Mouse (Mus musculus): ENCODE data around the gene Esam. TPM values are rescaled to one million over a fixed set of nuclear protein-coding genes. Genes with fewer than 3 reads are reported as not detected.

Esam gene
- total RNA-seq (2023): under 1 TPM; 0.24 to 0.42 TPM

GRCm38 (mm10) chr9:37527396-37528224 is at the start of gene Esam:
Esam (plus strand) TSS chr9:37528078.

GRCm38 (mm10) chr9:37488611-37489396 is 39.1 kb upstream of the Esam start, which contains the start of gene Msantd2:
Msantd2 (plus strand) TSS chr9:37489319.

GRCm38 (mm10) chr9:37539170-37540025 is 11.5 kb downstream of the Esam start, which contains the start of gene Vsig2:
Vsig2 (plus strand) TSS chr9:37539255.

GRCm38 (mm10) chr9:37552536-37553293 is 24.8 kb downstream of the Esam start, which contains the start of gene Nrgn:
Nrgn (minus strand) TSS chr9:37552904.

GRCm38 (mm10) chr9:37554838-37555748 is 27.2 kb downstream of the Esam start, which contains the start of gene Siae:
Siae (plus strand) TSS chr9:37555698.

Other genes with a start within 250 kb of the Esam start
- gene Ccdc15, start 179.6 kb upstream of the Esam start, total RNA-seq (2023): 10 to 100 TPM in 1 of 2 experiments, 1 to 10 TPM in 1; 8.8 to 10.5 TPM
- gene Hepacam, start 160.7 kb upstream of the Esam start, total RNA-seq (2023): not detected
- under 1 TPM; 0.13 to 0.20 TPM for gene Robo4, start 126.2 kb upstream of the Esam start, total RNA-seq (2023)
- gene Robo3, start 94.8 kb upstream of the Esam start, total RNA-seq (2023): under 1 TPM in 1 of 2 experiments, not detected in 1; 0.15 TPM
- gene Msantd2, start 38.8 kb upstream of the Esam start, total RNA-seq (2023): 10 to 100 TPM; 11.7 to 17.6 TPM
- not detected for gene Vsig2, start 11.2 kb downstream of the Esam start, total RNA-seq (2023)
- gene Nrgn, start 24.8 kb downstream of the Esam start, total RNA-seq (2023): 1 to 10 TPM; 1.5 TPM
- gene Siae, start 27.6 kb downstream of the Esam start, total RNA-seq (2023): 1 to 10 TPM; 6.0 to 6.1 TPM
- 1 to 10 TPM in 1 of 2 experiments, not detected in 1; 1.0 TPM for gene Spa17, start 85.6 kb downstream of the Esam start, total RNA-seq (2023)
- 10 to 100 TPM; 42.1 to 49.6 TPM for gene Tbrg1, start 129.2 kb downstream of the Esam start, total RNA-seq (2023)
- gene Panx3, start 141.2 kb downstream of the Esam start, total RNA-seq (2023): not detected
- not detected for gene Olfr160, start 188.2 kb downstream of the Esam start, total RNA-seq (2023)
- gene Olfr874, start 217.0 kb downstream of the Esam start, total RNA-seq (2023): not detected
- gene Olfr875, start 243.8 kb downstream of the Esam start, total RNA-seq (2023): not detected